In genomic region chr10:59504291-59504690, GRCm38 (mm10) we compare ENCODE assay signal across 12 mouse cellular contexts.
DNase-seq lines count a peak whose midpoint lies in the region; ATAC-seq lines count a peak whose summit lies in the region.
"Had no signal": no experiment of that assay in that cellular context is flagged by ENCODE, and none has a peak within 500 bp of the region (broad histone marks: within the 10 kb centered on the region; RNA-seq: fewer than 3 reads in every experiment).

No protein-coding gene starts in this region.

- H3K27ac ChIP-seq in embryonic facial prominence, embryonic 14.5 days (replicated peaks; ENCODE audit: low read depth, low read length) = no peak overlapping the region
- H3K27ac ChIP-seq in embryonic facial prominence, embryonic 10.5 days (replicated peaks) = no peak overlapping the region
- H3K27ac ChIP-seq in hindbrain, embryonic 13.5 days = no peak overlapping the region
- no peak overlapping the region for H3K27ac ChIP-seq in hindbrain, embryonic 12.5 days
- H3K27ac ChIP-seq in stomach, embryonic 16.5 days (ENCODE audit: low read length) = no peak overlapping the region
- H3K27ac ChIP-seq: liver, embryonic 15.5 days had no signal

- WGBS in embryonic facial prominence, embryonic 14.5 days = 63% methylated on average over 3 of the region's 3 CpGs
- 80% methylated on average over 3 of the region's 3 CpGs for WGBS in embryonic facial prominence, embryonic 10.5 days
- 51% methylated on average over 3 of the region's 3 CpGs for WGBS in hindbrain, embryonic 13.5 days
- WGBS in hindbrain, embryonic 12.5 days = 67% methylated on average over 3 of the region's 3 CpGs
- 56% methylated on average over 3 of the region's 3 CpGs for WGBS in stomach, embryonic 16.5 days

- no peaks in the 10 kb centered on the region for H3K9me3 ChIP-seq in embryonic facial prominence, embryonic 14.5 days (ENCODE audit: control insufficient read depth, low read length)
- no peaks in the 10 kb centered on the region for H3K9me3 ChIP-seq in embryonic facial prominence, embryonic 10.5 days
- no peaks in the 10 kb centered on the region for H3K9me3 ChIP-seq in hindbrain, embryonic 13.5 days
- no peaks in the 10 kb centered on the region for H3K9me3 ChIP-seq in hindbrain, embryonic 12.5 days (replicated peaks)
- H3K9me3 ChIP-seq in stomach, embryonic 16.5 days (replicated peaks; ENCODE audit: control insufficient read depth, low read length) = no peaks in the 10 kb centered on the region
- H3K9me3 ChIP-seq: G1E; liver, embryonic 15.5 days had no signal

- H3K36me3 ChIP-seq in embryonic facial prominence, embryonic 14.5 days (ENCODE audit: control insufficient read depth, insufficient read depth, low read length) = no peaks in the 10 kb centered on the region
- H3K36me3 ChIP-seq in embryonic facial prominence, embryonic 10.5 days (replicated peaks) = no peaks in the 10 kb centered on the region
- H3K36me3 ChIP-seq in hindbrain, embryonic 13.5 days = no peaks in the 10 kb centered on the region
- H3K36me3 ChIP-seq in hindbrain, embryonic 12.5 days = no peaks in the 10 kb centered on the region
- no peaks in the 10 kb centered on the region for H3K36me3 ChIP-seq in stomach, embryonic 16.5 days (ENCODE audit: control insufficient read depth, insufficient read depth, low read length)
- H3K36me3 ChIP-seq: G1E; liver, embryonic 15.5 days had no signal

- peaks cover 7% of the 10 kb centered on the region; the same call in 1 of the 2 replicates for H3K4me1 ChIP-seq in embryonic facial prominence, embryonic 14.5 days (ENCODE audit: control insufficient read depth, insufficient read depth, low read length)
- peaks cover 8% of the 10 kb centered on the region; the same call in 1 of the 2 replicates for H3K4me1 ChIP-seq in embryonic facial prominence, embryonic 10.5 days
- H3K4me1 ChIP-seq in hindbrain, embryonic 13.5 days (replicated peaks) = peaks cover 13% of the 10 kb centered on the region
- H3K4me1 ChIP-seq in hindbrain, embryonic 12.5 days = peaks cover 14% of the 10 kb centered on the region
- peaks cover 19% of the 10 kb centered on the region for H3K4me1 ChIP-seq in stomach, embryonic 16.5 days (ENCODE audit: control insufficient read depth, insufficient read depth, low read length)
- H3K4me1 ChIP-seq: liver, embryonic 15.5 days had no signal

- H3K4me2 ChIP-seq in embryonic facial prominence, embryonic 14.5 days (ENCODE audit: low read depth, low read length) = peak overlapping the region; percentile 43; the same call in 1 of the 2 replicates
- peak overlapping the region; percentile 51 for H3K4me2 ChIP-seq in hindbrain, embryonic 13.5 days
- H3K4me2 ChIP-seq in hindbrain, embryonic 12.5 days (replicated peaks) = no peak overlapping the region
- peak overlapping the region; percentile 56; the same call in 1 of the 2 replicates for H3K4me2 ChIP-seq in stomach, embryonic 16.5 days (ENCODE audit: low read depth, low read length)

- no peak overlapping the region for H3K9ac ChIP-seq in embryonic facial prominence, embryonic 14.5 days (ENCODE audit: low read depth, low read length)
- no peak overlapping the region for H3K9ac ChIP-seq in hindbrain, embryonic 13.5 days
- no peak overlapping the region for H3K9ac ChIP-seq in hindbrain, embryonic 12.5 days
- H3K9ac ChIP-seq in stomach, embryonic 16.5 days (ENCODE audit: low read length) = no peak overlapping the region
- H3K9ac ChIP-seq: liver, embryonic 15.5 days had no signal

- no peak overlapping the region for H3K4me3 ChIP-seq in embryonic facial prominence, embryonic 14.5 days (ENCODE audit: low read depth, low read length)
- H3K4me3 ChIP-seq in embryonic facial prominence, embryonic 10.5 days = no peak overlapping the region
- H3K4me3 ChIP-seq in hindbrain, embryonic 13.5 days = no peak overlapping the region
- H3K4me3 ChIP-seq in hindbrain, embryonic 12.5 days = no peak overlapping the region
- no peak overlapping the region for H3K4me3 ChIP-seq in stomach, embryonic 16.5 days (replicated peaks; ENCODE audit: low read length)

- H3K27me3 ChIP-seq in embryonic facial prominence, embryonic 14.5 days (replicated peaks; ENCODE audit: control insufficient read depth, insufficient read depth, low read length) = no peaks in the 10 kb centered on the region
- no peaks in the 10 kb centered on the region for H3K27me3 ChIP-seq in embryonic facial prominence, embryonic 10.5 days (replicated peaks; ENCODE audit: low read depth, poor library complexity, severe bottlenecking)
- no peaks in the 10 kb centered on the region for H3K27me3 ChIP-seq in hindbrain, embryonic 13.5 days
- no peaks in the 10 kb centered on the region for H3K27me3 ChIP-seq in hindbrain, embryonic 12.5 days
- H3K27me3 ChIP-seq in stomach, embryonic 16.5 days (ENCODE audit: control insufficient read depth, insufficient read depth, low read length) = no peaks in the 10 kb centered on the region
- H3K27me3 ChIP-seq: liver, embryonic 15.5 days had no signal

- no peak for ATAC-seq in embryonic facial prominence, embryonic 14.5 days (ENCODE audit: low read depth)
- ATAC-seq in hindbrain, embryonic 13.5 days (ENCODE audit: low FRiP score) = peak; percentile 52; the same call in 1 of the 2 replicates
- no peak for ATAC-seq in hindbrain, embryonic 12.5 days (ENCODE audit: low FRiP score)
- ATAC-seq in stomach, embryonic 16.5 days (ENCODE audit: insufficient read depth, low FRiP score) = no peak
- ATAC-seq: inflammation-experienced regulatory T-cells, adult 6 months had no signal

- DNase-seq in embryonic facial prominence, embryonic 14.5 days (ENCODE audit: low spot score) = no peak
- DNase-seq in embryonic facial prominence, embryonic 10.5 days (ENCODE audit: low spot score) = no peak
- DNase-seq in lung, postnatal 10 days = peak; percentile 38
- DNase-seq in lung, adult 18-20 months = no peak
- no peak for DNase-seq in right cerebral cortex, postnatal 36 days (ENCODE audit: low spot score in 2 of 2)
- DNase-seq: thymus, postnatal 36 days had no signal
